Mouse (Mus musculus) lung, embryonic 14.5 days (tissue): Measurements from ENCODE around the gene Kcnk5. TPM values are rescaled to one million over a fixed set of nuclear protein-coding genes. Genes with fewer than 3 reads are reported as not detected.

Source experiments
- ATAC-seq: fragments of 200-750 bp; cut with Nextera tagmentation; 2 replicates; pipeline ENCODE4 v1.8.0; 2017; ENCODE audit warnings: mild to moderate bottlenecking, moderate TSS enrichment, moderate library complexity; ENCODE audit not compliant: insufficient read depth
- DNase-seq: peaks from one replicate; pipeline ENCODE4 v3.0.0-alpha.2; 2015
- H3K27ac ChIP-seq: fragments of 300-500 bp; sonication (generic); 2 replicates; pipeline ENCODE4 v1.5.1; 2014; ENCODE audit warnings: low read depth, mild to moderate bottlenecking, moderate library complexity
- H3K27me3 ChIP-seq: fragments of 300-500 bp; sonication (generic); 2 replicates; pipeline ENCODE4 v1.6.1; 2014; ENCODE audit warnings: low read length, control low read depth; ENCODE audit not compliant: insufficient read depth
- H3K36me3 ChIP-seq: fragments of 300-500 bp; sonication (generic); 2 replicates; pipeline ENCODE4 v1.6.1; 2014; ENCODE audit warnings: control low read depth; ENCODE audit not compliant: insufficient read depth
- H3K4me1 ChIP-seq: fragments of 300-500 bp; sonication (generic); 2 replicates; pipeline ENCODE4 v1.6.1; 2014; ENCODE audit warnings: antibody characterized with exemption, control low read depth; ENCODE audit not compliant: insufficient read depth
- H3K4me2 ChIP-seq: fragments of 300-500 bp; sonication (generic); 2 replicates; pipeline ENCODE4 v1.6.1; 2014; ENCODE audit warnings: mild to moderate bottlenecking
- H3K4me3 ChIP-seq: fragments of 300-500 bp; sonication (generic); 2 replicates; pipeline ENCODE4 v1.5.1; 2014; ENCODE audit warnings: low read depth, low read length
- H3K9ac ChIP-seq: fragments of 300-500 bp; sonication (generic); 2 replicates; pipeline ENCODE4 v1.6.1; 2014
- H3K9me3 ChIP-seq: fragments of 300-500 bp; sonication (generic); 2 replicates; pipeline ENCODE4 v1.6.1; 2016; ENCODE audit warnings: low read depth, low read length, control low read depth
- CTCF ChIP-seq: IDR thresholded peaks from 2 replicates; pipeline ENCODE4 v1.5.1; 2016; ENCODE audit warnings: antibody characterized with exemption, low read depth
- WGBS: fragments of 180-500 bp; shearing (Covaris S2); extraction: QIAGEN DNeasy Blood & Tissue Kit; methylation state at CpG from one replicate; pipeline ENCODE4 v1.1.7; 2014; 5-methylcytosine and 5-hydroxymethylcytosine counted together
- polyA plus RNA-seq: library from polyadenylated mRNA; unstranded; fragments of >200 nt; fragmentation: Nextera tagmentation; extraction: Ambion mirVana; gene quantifications from 2 replicates; pipeline ENCODE4 v1.2.1, GENCODE M21; 2014

The Kcnk5 gene
- polyA plus RNA-seq, 1 experiment from 2014 or later: 10.7 TPM

DNA sequence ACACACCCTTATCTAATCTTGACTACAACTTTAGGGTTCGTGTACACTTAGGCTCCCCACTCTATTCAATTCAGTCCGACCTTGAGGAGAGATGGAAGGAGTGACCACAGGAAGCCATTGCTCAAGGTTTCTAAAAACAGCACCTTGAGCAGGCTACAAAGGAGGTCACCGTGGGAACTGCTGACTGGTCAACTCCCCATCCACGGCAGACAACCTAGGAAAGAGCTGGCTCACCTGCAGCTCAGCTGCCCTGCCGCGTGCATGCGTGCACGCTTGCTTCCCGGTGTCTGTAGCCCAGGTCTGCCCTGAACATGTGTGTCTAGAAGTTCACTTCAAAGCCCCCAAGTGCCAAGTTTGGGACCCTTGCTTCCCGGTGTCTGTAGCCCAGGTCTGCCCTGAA lies 24.0 kb downstream of the Kcnk5 start:
- Histone ChIP-seq H3K36me3 (no peaks in the 10 kb centered on the region), H3K4me1 (peaks cover 8% of the 10 kb centered on the region), H3K9me3 (no peaks in the 10 kb centered on the region), H3K9ac (no peak overlapping the region), H3K4me3 (no peak overlapping the region), H3K27me3 (no peaks in the 10 kb centered on the region), H3K27ac (no peak overlapping the region), H3K4me2 (no peak overlapping the region)
- no peak for TF ChIP-seq CTCF
- no peak for DNase-seq
- WGBS: 77% methylated on average over 10 of the region's 10 CpGs
- no peak for ATAC-seq

DNA sequence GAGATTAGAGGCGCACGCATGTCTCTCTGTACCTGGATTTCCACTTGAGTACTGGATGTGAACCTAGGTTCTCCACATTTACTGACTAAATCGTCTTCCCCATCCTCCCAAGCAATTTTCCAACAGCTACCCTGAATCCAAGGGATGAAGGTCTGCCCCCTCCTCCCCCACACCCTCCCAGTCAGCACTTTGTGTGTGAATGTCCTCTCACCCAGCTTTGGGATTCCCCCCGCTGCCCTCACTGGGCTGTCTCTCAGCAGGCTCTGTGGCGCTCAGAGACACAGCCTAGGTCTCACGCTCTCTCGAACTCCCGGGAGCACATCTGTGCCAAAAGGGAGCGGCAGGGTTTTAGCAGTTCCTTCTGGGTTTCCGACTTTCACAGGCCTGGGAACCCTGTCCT lies 25.9 kb downstream of the Kcnk5 start:
- Histone ChIP-seq H3K4me2 (no peak overlapping the region), H3K36me3 (no peaks in the 10 kb centered on the region), H3K4me3 (no peak overlapping the region), H3K27ac (no peak overlapping the region), H3K9ac (no peak overlapping the region), H3K27me3 (no peaks in the 10 kb centered on the region), H3K9me3 (no peaks in the 10 kb centered on the region), H3K4me1 (peaks cover 8% of the 10 kb centered on the region)
- TF ChIP-seq CTCF: no peak
- ATAC-seq (no peak), DNase-seq (no peak)
- 54% methylated on average over 10 of the region's 10 CpGs for WGBS

DNA sequence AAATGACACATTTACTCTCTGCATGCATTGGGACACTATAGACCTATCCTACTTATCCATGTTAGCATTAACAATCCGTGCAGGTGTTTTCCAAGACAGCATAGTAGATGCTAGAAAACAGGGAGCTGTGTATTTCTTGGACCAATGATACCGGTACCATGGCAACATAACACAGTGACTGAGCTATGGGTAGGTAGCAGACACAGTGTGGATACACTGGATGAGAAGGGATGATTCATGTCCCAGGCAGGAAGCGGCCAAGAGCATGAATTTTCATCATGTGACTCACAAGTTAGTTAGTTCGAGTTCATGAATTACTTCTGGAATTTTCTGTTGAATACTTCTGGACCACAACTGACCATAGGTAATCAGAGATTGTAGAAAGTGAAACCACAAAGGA lies 26.7 kb downstream of the Kcnk5 start:
- peaks cover 6% of the 10 kb centered on the region for H3K4me1 ChIP-seq
- no peaks in the 10 kb centered on the region for H3K9me3 ChIP-seq
- no peak for DNase-seq
- no peak overlapping the region for H3K27ac ChIP-seq
- no peaks in the 10 kb centered on the region for H3K27me3 ChIP-seq
- no peak overlapping the region for H3K4me3 ChIP-seq
- no peak overlapping the region for H3K4me2 ChIP-seq
- no peaks in the 10 kb centered on the region for H3K36me3 ChIP-seq
- no peak for ATAC-seq
- no peak for TF ChIP-seq CTCF
- no peak overlapping the region for H3K9ac ChIP-seq
- 84% methylated on average over 4 of the region's 4 CpGs for WGBS

DNA sequence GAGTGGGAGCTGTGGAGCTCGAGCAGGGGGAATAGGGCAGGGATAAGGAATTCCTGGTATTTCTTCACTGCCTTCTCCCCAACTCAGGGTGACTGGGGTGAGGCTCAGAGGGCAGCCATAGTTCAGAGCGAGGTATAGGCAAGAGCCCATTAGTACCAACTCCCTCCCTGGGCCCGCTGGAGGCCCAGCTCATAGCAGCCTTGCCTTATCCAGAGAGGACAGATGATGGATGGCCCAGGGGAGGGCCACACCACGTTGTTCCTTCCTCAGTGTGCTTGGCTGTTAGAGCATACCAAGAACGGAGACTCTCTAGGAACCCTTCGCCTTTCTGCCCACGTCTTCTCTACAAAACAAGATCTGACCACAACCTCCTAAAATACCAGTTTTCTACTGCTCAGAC lies 27.4 kb downstream of the Kcnk5 start:
- H3K36me3 ChIP-seq: no peaks in the 10 kb centered on the region
- no peak overlapping the region for H3K27ac ChIP-seq
- no peak for TF ChIP-seq CTCF
- peak; percentile 21 for DNase-seq
- WGBS: 27% methylated on average over 7 of the region's 7 CpGs
- H3K4me1 ChIP-seq: peaks cover 3% of the 10 kb centered on the region
- H3K9me3 ChIP-seq: no peaks in the 10 kb centered on the region
- no peak overlapping the region for H3K4me2 ChIP-seq
- H3K9ac ChIP-seq: no peak overlapping the region
- H3K4me3 ChIP-seq: no peak overlapping the region
- no peaks in the 10 kb centered on the region for H3K27me3 ChIP-seq
- no peak for ATAC-seq

DNA sequence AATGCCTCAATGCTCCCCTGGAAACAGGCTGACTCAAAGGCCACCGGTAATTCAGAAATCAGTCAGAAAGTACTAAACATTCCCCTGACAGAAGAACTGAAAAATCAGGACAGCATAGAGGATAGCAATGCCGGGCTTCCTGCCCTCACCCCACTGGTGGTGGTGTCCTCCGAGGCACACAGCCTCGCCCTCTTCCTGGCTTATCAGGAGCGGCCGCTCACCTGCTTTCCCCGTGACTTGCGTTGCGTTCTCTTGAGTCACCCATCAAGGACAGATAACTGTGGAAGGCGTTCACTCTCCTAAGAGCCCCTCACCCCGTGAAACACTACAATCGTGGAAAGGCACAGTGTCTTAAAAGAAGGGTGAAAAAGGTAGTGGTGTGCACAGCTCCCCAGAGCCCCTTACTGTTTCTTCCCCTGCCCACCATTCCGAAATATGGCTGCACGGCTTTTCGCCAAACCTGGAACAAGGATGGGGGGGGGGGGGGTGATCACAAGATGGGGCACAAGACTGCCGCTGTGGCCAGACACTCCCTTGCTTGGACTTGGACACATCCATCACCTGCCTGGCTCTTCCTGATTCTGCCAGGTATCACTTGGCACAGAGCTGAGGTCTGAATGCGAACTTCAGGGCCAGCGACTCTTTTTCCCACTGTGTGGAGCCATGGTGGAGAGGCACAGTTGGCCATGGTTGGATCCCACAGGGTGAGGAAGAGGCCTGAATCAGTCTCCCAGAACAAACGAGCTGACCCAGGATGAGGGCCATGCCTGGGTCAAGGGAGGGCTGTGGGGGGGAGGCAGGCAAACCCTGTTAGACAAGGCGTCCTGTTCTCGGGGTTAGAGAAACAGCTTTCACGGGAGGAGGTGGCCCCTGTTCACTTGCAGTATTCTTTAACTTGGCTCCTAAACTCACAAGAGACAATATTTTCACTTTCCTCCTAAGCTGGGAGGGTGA lies 32.2 kb downstream of the Kcnk5 start:
- H3K27ac ChIP-seq: no peak overlapping the region
- no peak for ATAC-seq
- no peak for TF ChIP-seq CTCF

DNA sequence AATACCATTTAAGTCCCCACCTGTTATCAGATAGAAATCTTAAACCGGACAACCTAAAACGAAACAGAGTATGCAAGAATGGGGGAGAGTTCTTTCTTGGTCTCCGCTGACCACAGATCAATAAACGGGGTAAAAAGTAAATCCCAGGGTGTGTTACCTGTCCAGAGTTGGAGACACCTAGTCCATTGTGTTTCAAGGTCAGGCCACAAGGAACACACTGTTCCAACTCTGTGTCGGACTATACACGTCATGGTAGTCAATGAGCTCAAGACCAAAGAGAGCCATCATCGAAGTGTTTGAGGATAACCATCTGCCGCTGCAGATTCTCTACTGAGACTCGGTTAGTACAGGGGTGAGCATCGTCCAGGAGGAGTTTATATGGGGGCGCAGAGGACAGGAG lies 33.1 kb downstream of the Kcnk5 start:
- DNase-seq (no peak), ATAC-seq (no peak)
- no peak overlapping the region for H3K4me2 ChIP-seq
- no peaks in the 10 kb centered on the region for H3K9me3 ChIP-seq
- TF ChIP-seq CTCF: no peak
- no peak overlapping the region for H3K4me3 ChIP-seq
- H3K27me3 ChIP-seq: no peaks in the 10 kb centered on the region
- 79% methylated on average over 11 of the region's 11 CpGs for WGBS
- no peak overlapping the region for H3K9ac ChIP-seq
- no peaks in the 10 kb centered on the region for H3K4me1 ChIP-seq
- peaks cover 23% of the 10 kb centered on the region; the same call in 1 of the 2 replicates for H3K36me3 ChIP-seq
- H3K27ac ChIP-seq: no peak overlapping the region

More for the DNA sequence above, 32.2 kb downstream of the Kcnk5 start:
- Histone ChIP-seq H3K27me3 (no peaks in the 10 kb centered on the region), H3K36me3 (peaks cover 14% of the 10 kb centered on the region; the same call in 1 of the 2 replicates), H3K9ac (no peak overlapping the region), H3K4me3 (no peak overlapping the region), H3K4me2 (no peak overlapping the region), H3K9me3 (no peaks in the 10 kb centered on the region), H3K4me1 (no peaks in the 10 kb centered on the region)
- WGBS: 87% methylated on average over 22 of the region's 22 CpGs
- DNase-seq: no peak

DNA sequence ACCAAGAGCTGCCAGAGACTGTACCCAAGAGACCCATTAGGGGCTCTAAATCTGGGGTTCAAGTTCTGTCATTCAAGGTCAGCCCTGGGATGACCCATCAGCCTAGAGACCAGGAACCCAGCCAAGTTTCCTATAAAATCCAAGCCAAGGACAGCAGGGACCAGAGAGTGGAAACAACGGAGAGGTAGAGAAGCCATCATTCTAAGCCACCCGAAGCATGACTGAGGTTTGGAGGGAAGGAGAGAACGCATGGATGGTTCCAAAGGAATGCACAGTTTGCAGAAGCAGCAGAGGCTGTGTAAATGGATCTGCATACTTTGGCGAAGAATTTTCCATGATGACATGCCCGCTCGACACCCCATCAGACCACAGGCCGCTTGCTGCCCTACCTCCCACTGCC lies 33.8 kb downstream of the Kcnk5 start:
- ATAC-seq: no peak
- Histone ChIP-seq H3K36me3 (peaks cover 23% of the 10 kb centered on the region; the same call in 1 of the 2 replicates), H3K9ac (no peak overlapping the region), H3K9me3 (no peaks in the 10 kb centered on the region), H3K27ac (no peak overlapping the region), H3K4me2 (no peak overlapping the region), H3K4me1 (no peaks in the 10 kb centered on the region), H3K4me3 (no peak overlapping the region), H3K27me3 (no peaks in the 10 kb centered on the region)
- DNase-seq: no peak
- TF ChIP-seq CTCF: no peak
- 83% methylated on average over 7 of the region's 7 CpGs for WGBS
